Mouse (Mus musculus) hindbrain, postnatal 0 days (tissue): ENCODE results near the gene Sgca. TPM values are rescaled to one million over a fixed set of nuclear protein-coding genes. Genes with fewer than 3 reads are reported as not detected.
A peak's percentile ranks its signal among the peaks of the same experiment; 100 is the strongest.

ENCODE experiments used
- ATAC-seq: fragments of 200-750 bp; cut with Nextera tagmentation; 2 replicates; pipeline ENCODE4 v1.8.0; 2017; ENCODE audit warnings: mild to moderate bottlenecking, moderate TSS enrichment, moderate library complexity
- DNase-seq: peaks from one replicate; pipeline ENCODE4 v3.0.0-alpha.2; 2015; ENCODE audit warnings: low spot score
- H3K27ac ChIP-seq: fragments of 300-500 bp; sonication (generic); 2 replicates; pipeline ENCODE4 v1.5.1; 2014; ENCODE audit warnings: mild to moderate bottlenecking
- H3K27me3 ChIP-seq: fragments of 300-500 bp; sonication (generic); 2 replicates; pipeline ENCODE4 v1.6.1; 2014; ENCODE audit warnings: low read length, mixed read lengths; ENCODE audit not compliant: insufficient read depth
- H3K36me3 ChIP-seq: fragments of 300-500 bp; sonication (generic); 2 replicates; pipeline ENCODE4 v1.6.1; 2014; ENCODE audit warnings: low read length, mixed read lengths; ENCODE audit not compliant: insufficient read depth
- H3K4me1 ChIP-seq: fragments of 300-500 bp; sonication (generic); 2 replicates; pipeline ENCODE4 v1.6.1; 2014; ENCODE audit warnings: antibody characterized with exemption, low read length, mixed read lengths; ENCODE audit not compliant: insufficient read depth
- H3K4me2 ChIP-seq: fragments of 300-500 bp; sonication (generic); 2 replicates; pipeline ENCODE4 v1.6.1; 2014; ENCODE audit warnings: low read depth, mild to moderate bottlenecking, low read length, moderate library complexity, mixed read lengths
- H3K4me3 ChIP-seq: fragments of 300-500 bp; sonication (generic); 2 replicates; pipeline ENCODE4 v1.5.1; 2014; ENCODE audit warnings: low read length
- H3K9ac ChIP-seq: fragments of 300-500 bp; sonication (generic); replicated peaks from 2 replicates; pipeline ENCODE4 v1.6.1; 2014; ENCODE audit warnings: mild to moderate bottlenecking, low read length, moderate library complexity, mixed read lengths
- H3K9me3 ChIP-seq: fragments of 300-500 bp; sonication (generic); 2 replicates; pipeline ENCODE4 v1.6.1; 2016; ENCODE audit warnings: low read length, mixed read lengths
- CTCF ChIP-seq: IDR thresholded peaks from 2 replicates; pipeline ENCODE4 v1.5.1; 2016; ENCODE audit warnings: antibody characterized with exemption, control low read depth, low read depth
- WGBS: fragments of 180-500 bp; shearing (Covaris S2); extraction: QIAGEN DNeasy Blood & Tissue Kit; methylation state at CpG from one replicate; pipeline ENCODE4 v1.1.7; 2014; 5-methylcytosine and 5-hydroxymethylcytosine counted together
- polyA plus RNA-seq: library from polyadenylated mRNA; unstranded; fragments of >200 nt; fragmentation: Nextera tagmentation; extraction: Ambion mirVana; gene quantifications from 2 replicates; pipeline ENCODE4 v1.2.1, GENCODE M21; 2015
- total RNA-seq: library from RNA; depleted of rRNA; stranded (reverse); fragments of >200 nt; gene quantifications from 2 replicates; pipeline ENCODE4 v1.2.3, GENCODE M21; 2014; rRNA removed

The Sgca gene
- total RNA-seq (0.36 and 0.52 TPM in 2 replicates), polyA plus RNA-seq (0.26 and 0.28 TPM in 2 replicates)

DNA sequence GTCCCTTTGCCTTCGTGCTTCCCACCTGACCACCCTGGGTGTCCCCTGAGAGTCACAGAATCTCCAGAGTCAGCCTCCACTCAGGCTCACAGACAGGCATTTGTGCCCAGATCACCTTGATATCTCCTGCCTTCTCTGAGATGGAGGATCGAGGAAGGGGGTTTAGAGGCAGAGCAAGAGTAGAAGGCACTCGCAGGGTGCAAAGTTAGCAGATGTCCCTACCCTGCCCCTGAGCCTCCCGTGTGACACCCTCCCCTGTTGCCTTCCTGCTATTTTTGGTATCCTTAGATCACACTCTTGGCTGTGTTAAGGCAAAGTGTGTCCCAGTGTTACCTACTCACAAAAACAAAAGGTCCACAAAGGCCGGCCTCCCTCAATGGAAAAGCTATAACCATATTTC is at the start of gene Sgca:
Gene Sgca, minus strand, starts transcription at position 129 of the 400 bp plus-strand sequence.
- H3K4me3 ChIP-seq = no peak within 1 kb of the TSS
- no peaks in the 10 kb centered on the region for H3K36me3 ChIP-seq
- DNase-seq (no peak), ATAC-seq (no peak)
- H3K9me3 ChIP-seq = no peaks in the 10 kb centered on the region
- no peak for TF ChIP-seq CTCF
- H3K4me1 ChIP-seq = peaks cover 7% of the 10 kb centered on the region; the same call in 1 of the 2 replicates
- H3K27ac ChIP-seq = no peak within 1 kb of the TSS
- no peak within 1 kb of the TSS for H3K4me2 ChIP-seq
- H3K27me3 ChIP-seq = no peaks in the 10 kb centered on the region
- 84% methylated on average over 5 of the region's 5 CpGs for WGBS
- H3K9ac ChIP-seq = no peak within 1 kb of the TSS

DNA sequence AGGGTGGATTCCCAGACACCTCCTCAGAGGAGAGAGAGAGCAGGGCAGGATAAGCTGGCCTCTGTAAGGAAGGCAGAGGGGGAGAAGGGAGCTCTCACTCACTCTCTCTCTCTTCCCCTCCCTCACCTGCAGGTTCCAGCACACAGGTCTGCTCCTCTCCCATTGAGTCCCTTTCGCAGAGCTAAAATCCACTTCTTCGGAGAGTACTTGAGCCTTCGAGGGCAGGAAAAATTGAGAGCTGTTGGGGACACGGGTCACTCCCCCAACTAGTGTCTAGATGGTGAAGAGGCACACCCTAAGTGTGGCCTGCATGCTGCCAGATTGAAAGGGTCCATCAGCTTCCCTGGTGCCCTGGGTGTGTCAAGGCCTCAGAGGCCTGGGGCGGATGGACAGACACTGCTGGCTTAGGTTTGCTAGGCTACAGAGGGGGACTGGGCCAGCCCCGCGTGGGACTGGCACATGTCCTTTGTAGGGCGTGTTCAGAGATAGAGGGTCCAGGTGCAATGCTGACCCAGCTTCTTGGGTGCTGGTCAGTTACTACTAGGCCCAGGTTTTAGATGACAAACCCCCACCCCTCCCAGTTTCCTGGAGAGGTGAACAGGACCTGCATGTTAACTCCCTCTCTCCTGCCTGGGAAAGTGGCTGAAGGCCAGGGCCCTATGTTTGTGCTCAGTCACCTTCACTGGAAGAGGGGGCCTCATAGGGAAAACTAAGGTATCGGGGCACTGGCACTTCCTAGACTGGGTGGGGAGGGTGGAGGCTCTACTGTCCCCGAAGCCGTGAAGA is 49.3 kb upstream of the Sgca start:
- ATAC-seq (no peak), DNase-seq (no peak)
- no peak for TF ChIP-seq CTCF
- no peak overlapping the region for H3K4me3 ChIP-seq
- H3K9me3 ChIP-seq = no peaks in the 10 kb centered on the region
- WGBS = 82% methylated on average over 11 of the region's 11 CpGs
- no peaks in the 10 kb centered on the region for H3K27me3 ChIP-seq
- no peak overlapping the region for H3K9ac ChIP-seq
- H3K36me3 ChIP-seq = peaks cover 44% of the 10 kb centered on the region
- H3K4me2 ChIP-seq = no peak overlapping the region
- peak overlapping the region; percentile 77 for H3K27ac ChIP-seq
- H3K4me1 ChIP-seq = no peaks in the 10 kb centered on the region

DNA sequence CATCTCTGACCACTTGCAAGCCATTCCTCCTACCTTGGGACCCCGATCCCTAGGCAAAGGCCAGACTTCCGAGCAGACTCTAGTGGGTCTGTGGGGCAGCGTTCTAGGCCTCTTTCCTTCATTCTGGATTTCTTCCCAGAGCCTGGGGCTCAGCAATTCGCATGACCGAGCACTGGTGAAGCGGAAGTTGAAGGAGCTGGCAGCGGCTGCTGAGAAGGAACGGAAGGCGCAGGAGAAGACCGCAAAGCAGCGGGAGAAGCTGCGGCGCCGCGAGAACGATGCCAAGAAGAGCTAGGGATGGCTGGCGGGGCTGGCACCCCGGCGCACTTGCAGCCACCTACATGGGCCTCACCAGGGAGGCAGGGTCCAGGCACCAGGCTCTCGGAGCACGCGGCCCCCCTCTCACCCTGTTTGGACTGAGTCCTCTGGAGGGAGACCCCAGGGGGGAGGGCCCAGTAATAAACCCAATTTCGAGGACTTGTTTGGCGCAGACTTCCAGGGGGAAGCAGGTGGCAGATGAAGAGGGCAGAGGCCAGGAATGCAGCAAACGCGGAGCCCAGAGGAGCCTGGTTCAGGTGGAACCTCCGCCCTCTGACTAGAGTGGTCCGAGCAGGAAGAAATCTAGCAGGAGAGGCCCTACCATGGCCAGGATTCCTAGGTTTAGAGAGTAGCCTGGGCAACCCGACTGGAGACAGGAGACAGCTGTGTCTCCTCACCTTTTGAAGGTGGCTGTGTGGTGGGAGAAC is 48.5 kb upstream of the Sgca start:
- Histone ChIP-seq H3K4me3 (no peak overlapping the region), H3K9ac (no peak overlapping the region), H3K4me1 (no peaks in the 10 kb centered on the region), H3K9me3 (no peaks in the 10 kb centered on the region), H3K27me3 (no peaks in the 10 kb centered on the region), H3K27ac (peak overlapping the region; percentile 77), H3K36me3 (peaks cover 42% of the 10 kb centered on the region), H3K4me2 (no peak overlapping the region)
- DNase-seq (peak; percentile 87), ATAC-seq (peak; percentile 22; the same call in 1 of the 2 replicates)
- no peak for TF ChIP-seq CTCF
- WGBS = 41% methylated on average over 29 of the region's 29 CpGs

DNA sequence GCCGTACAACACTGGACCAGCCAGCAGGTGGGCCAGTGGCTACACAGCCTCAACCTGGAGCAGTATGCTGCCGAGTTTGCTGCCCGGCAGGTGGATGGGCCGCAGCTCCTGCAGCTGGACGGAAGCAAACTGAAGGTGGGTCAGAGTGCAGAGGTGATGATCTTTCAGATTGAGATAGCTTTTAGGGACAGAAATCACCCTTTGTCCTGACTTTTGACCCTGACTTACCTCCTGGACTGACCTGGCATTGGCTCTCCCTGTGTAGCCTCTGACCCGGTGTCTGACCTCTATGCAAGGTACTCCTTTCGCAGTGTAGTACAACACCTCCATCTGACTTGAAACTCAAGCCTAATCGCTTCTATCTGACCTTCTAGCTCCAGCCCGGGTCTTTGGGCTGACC is 47.4 kb upstream of the Sgca start:
- DNase-seq = no peak
- no peak for TF ChIP-seq CTCF
- H3K36me3 ChIP-seq = peaks cover 46% of the 10 kb centered on the region
- H3K27me3 ChIP-seq = no peaks in the 10 kb centered on the region
- no peak overlapping the region for H3K27ac ChIP-seq
- H3K4me2 ChIP-seq = no peak overlapping the region
- H3K9ac ChIP-seq = no peak overlapping the region
- H3K4me1 ChIP-seq = no peaks in the 10 kb centered on the region
- H3K9me3 ChIP-seq = no peaks in the 10 kb centered on the region
- ATAC-seq = no peak
- WGBS = 91% methylated on average over 9 of the region's 9 CpGs
- no peak overlapping the region for H3K4me3 ChIP-seq

DNA sequence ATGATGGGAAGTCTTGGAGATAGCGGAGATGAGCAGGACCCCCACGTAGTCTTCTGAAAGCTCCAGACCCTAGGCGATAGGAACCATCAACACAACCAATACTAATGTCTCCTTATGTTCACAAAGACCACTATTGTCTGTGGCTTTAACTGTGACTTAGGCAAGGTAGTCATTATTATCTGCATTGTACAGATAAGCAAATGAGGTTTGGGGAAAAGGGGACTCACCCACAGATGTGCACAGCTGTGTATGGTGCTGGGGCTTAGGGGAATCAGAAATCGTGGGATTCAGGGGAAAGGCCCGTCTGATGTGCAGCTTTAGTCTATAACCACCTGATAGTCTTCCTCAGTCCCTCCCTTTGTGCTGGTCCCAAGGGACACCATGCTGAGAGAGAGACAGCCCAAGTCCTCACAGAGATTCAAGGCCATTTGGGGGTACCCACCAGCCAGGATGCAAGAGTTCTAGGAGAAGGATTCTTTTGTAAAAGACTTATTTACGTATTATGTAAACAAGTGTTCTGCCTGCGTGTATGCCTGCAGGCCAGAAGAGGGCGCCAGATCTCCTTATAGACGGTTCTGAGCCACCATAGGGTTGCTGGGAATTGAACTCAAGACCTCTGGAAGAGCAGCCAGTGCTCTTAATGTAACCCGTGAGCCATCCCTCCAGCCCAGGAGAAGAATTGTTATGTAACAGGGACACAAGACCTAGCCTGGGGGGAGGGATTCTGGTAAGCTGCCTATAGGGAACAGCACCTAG is 46.3 kb upstream of the Sgca start:
- H3K9me3 ChIP-seq = no peaks in the 10 kb centered on the region
- DNase-seq = no peak
- peak; percentile 55 for TF ChIP-seq CTCF
- no peak for ATAC-seq
- no peak overlapping the region for H3K4me3 ChIP-seq
- H3K36me3 ChIP-seq = peaks cover 46% of the 10 kb centered on the region
- H3K27me3 ChIP-seq = no peaks in the 10 kb centered on the region
- WGBS = 82% methylated on average over 10 of the region's 10 CpGs
- H3K4me2 ChIP-seq = no peak overlapping the region
- no peak overlapping the region for H3K9ac ChIP-seq
- no peaks in the 10 kb centered on the region for H3K4me1 ChIP-seq
- no peak overlapping the region for H3K27ac ChIP-seq

DNA sequence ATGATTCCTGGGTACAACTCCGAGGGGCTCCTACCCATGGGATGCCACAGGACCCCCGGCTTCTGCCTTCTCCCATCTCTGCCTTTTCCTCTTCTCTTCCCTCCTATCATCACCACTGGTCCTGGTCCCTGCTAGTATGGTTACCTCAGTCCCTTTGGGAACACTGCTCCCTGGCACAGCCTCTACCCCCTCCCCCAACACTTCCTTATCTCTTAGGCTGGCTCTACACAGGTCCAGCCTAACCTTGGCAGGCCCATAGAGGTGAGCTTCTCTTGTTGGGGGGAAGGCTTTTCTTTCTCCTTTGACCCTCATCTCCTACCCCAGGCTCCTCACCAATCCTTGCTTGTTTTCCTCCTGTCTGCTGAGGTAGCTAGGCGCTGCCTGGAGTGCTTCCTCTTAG is 39.4 kb upstream of the Sgca start:
- Histone ChIP-seq H3K4me2 (no peak overlapping the region), H3K9ac (no peak overlapping the region), H3K9me3 (no peaks in the 10 kb centered on the region), H3K27ac (no peak overlapping the region), H3K27me3 (no peaks in the 10 kb centered on the region), H3K4me1 (peaks cover 24% of the 10 kb centered on the region), H3K36me3 (peaks cover 20% of the 10 kb centered on the region), H3K4me3 (no peak overlapping the region)
- 71% methylated on average over 3 of the region's 3 CpGs for WGBS
- DNase-seq = no peak
- no peak for ATAC-seq
- TF ChIP-seq CTCF = no peak
